ENCODE assay signal across 8 mouse cellular contexts in the genomic region with DNA sequence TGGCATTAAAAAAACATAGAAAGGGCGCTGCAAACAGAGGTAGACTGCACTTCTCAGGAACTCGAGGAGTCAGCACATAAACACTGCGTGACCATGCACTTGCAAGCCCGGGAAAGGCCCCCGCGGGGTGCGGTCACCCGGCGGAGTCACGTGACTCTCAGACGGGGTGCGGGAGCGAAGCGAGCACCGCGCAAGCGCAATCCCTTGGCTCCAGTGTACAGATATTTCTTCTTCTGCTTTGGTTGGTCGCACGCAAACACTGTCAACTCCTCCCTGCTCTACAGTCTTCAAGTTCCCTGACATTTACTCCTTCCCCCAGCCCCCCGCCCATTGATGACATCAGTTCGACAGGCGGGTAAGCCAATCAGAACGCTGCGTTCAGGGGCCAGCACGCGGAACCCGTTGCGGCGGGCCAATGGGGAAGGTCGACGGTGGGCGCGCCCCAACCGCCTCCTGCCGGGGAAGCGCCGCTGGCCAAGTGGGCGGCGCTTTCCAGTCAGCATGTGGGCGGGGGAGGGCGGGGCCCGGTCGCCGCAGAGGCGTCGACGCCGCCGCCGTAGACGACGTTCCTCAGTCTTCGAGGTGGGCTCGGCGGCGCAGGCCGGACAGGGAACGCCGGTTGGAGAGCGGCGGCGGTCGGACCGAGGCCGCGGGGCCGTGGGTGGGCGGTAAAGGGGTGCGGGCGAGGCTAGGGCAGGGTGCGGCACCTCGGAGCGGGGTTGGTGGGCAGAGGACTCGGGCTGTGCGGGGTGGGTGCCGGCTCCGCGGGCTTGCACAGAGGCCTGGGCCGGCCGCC. TPM values are rescaled to one million over a fixed set of nuclear protein-coding genes. Genes with fewer than 3 reads are reported as not detected.
DNase-seq lines count a peak whose midpoint lies in the region; ATAC-seq and TF ChIP-seq lines count a peak whose summit lies in the region.

A gene (plus strand): TSS at position 537 of the 796 bp plus-strand sequence.

- CTCF ChIA-PET in Patski (lab: Charles Lee) = no interaction called here

- in situ Hi-C loops in Patski (cut with MboI; ENCODE audit: low pct_unique_long_range_greater_than_20kb) = no loop called here

- peak; percentile 94 for ATAC-seq in Patski
- ATAC-seq in hindbrain, embryonic 13.5 days (ENCODE audit: low FRiP score) = peak; percentile 96

- no peaks in the 10 kb centered on the region for H3K27me3 ChIP-seq in Patski
- no peaks in the 10 kb centered on the region for H3K27me3 ChIP-seq in hindbrain, embryonic 13.5 days

- POLR2A ChIA-PET in Patski (lab: Charles Lee) = interaction anchor here (1.1 to 1.4 kb wide), 2 partner anchors 12 to 18 kb away, joined by 3 to 5 read pairs; no protein-coding TSS in a partner anchor

- no peaks in the 10 kb centered on the region for H3K9me3 ChIP-seq in hindbrain, embryonic 13.5 days

- H3K4me2 ChIP-seq in hindbrain, embryonic 13.5 days = peak within 1 kb of the TSS; percentile 93

- H3K9ac ChIP-seq in hindbrain, embryonic 13.5 days = peak within 1 kb of the TSS; percentile 100

- peak within 1 kb of the TSS; percentile 99 for H3K27ac ChIP-seq in hindbrain, embryonic 13.5 days

- WGBS in hindbrain, embryonic 13.5 days = under 1% methylated on average over 60 of the region's 80 CpGs

- no peak for TF ChIP-seq CTCF in Patski (IDR thresholded peaks at IDR 0.05)

- DNase-seq in Patski (ENCODE audit: low read depth, low spot score) = peak; percentile 92
- DNase-seq in cerebellum, postnatal 14 days = peak; percentile 98
- peak; percentile 97 to 99 for DNase-seq in frontal cortex, postnatal 14 days (ENCODE audit: low spot score in 2 of 2)
- DNase-seq in layer of hippocampus, postnatal 25 days (ENCODE audit: extremely low spot score in 1 of 2, low spot score in 1 of 2) = peak; percentile 88 to 90
- DNase-seq in lung, postnatal 25 days (ENCODE audit: low spot score) = peak; percentile 99
- DNase-seq in retina, embryonic 14.5 days (ENCODE audit: low spot score) = peak; percentile 98
- DNase-seq in thymus, postnatal 4 days = peak; percentile 96

- peaks cover 31% of the 10 kb centered on the region for H3K4me1 ChIP-seq in hindbrain, embryonic 13.5 days (replicated peaks)

- peak within 1 kb of the TSS; percentile 98 for H3K4me3 ChIP-seq in hindbrain, embryonic 13.5 days

- H3K36me3 ChIP-seq in hindbrain, embryonic 13.5 days = peaks cover 10% of the 10 kb centered on the region; the same call in 1 of the 2 replicates

RNA-seq across cellular contexts. Expression of the gene that starts here (rescaled TPM):
- 50.3 TPM for polyA plus RNA-seq in Patski (2021)
- polyA plus RNA-seq in hindbrain, embryonic 13.5 days (2015; fragmentation: Nextera tagmentation; extraction: Ambion mirVana) = 30.6 and 31.3 TPM in 2 replicates
- total RNA-seq in layer of hippocampus, postnatal 25 days (2021) = 100 to 1,000 TPM in 1 of 2 experiments, 10 to 100 TPM in 1; 93.3 to 104 TPM

Comparison
In these comparisons a context has a peak if more than half of its experiments do, and no peak if none do; other contexts are left out.
1. Peak in every context shown above with its lines: DNase-seq, ATAC-seq, H3K4me3 ChIP-seq and H3K27ac ChIP-seq.